In genomic region chr3:57516146-57516545, GRCm38 (mm10) we compare ENCODE assay signal across 17 mouse cellular contexts. TPM values are rescaled to one million over a fixed set of nuclear protein-coding genes. Genes with fewer than 3 reads are reported as not detected.
A peak's percentile ranks its signal among the peaks of the same experiment; 100 is the strongest.
DNase-seq lines count a peak whose midpoint lies in the region; ATAC-seq and TF ChIP-seq lines count a peak whose summit lies in the region.
"Had no signal": no experiment of that assay in that cellular context is flagged by ENCODE, and none has a peak within 500 bp of the region (broad histone marks: within the 10 kb centered on the region; RNA-seq: fewer than 3 reads in every experiment).

No protein-coding gene starts in this region.

- intact Hi-C loops in gastrocnemius, adult 2 months (cut with DNase I) = no loop called here
- intact Hi-C loops in gastrocnemius, postnatal 36 days (cut with DNase I) = no loop called here

- peaks cover 11% of the 10 kb centered on the region for H3K4me1 ChIP-seq in kidney, adult 2 months (ENCODE audit: control insufficient read depth, insufficient read depth, low read length)
- H3K4me1 ChIP-seq in stomach, embryonic 16.5 days (ENCODE audit: control insufficient read depth, insufficient read depth, low read length) = no peaks in the 10 kb centered on the region
- no peaks in the 10 kb centered on the region for H3K4me1 ChIP-seq in stomach, postnatal 0 days (replicated peaks; ENCODE audit: control insufficient read depth, insufficient read depth)
- H3K4me1 ChIP-seq: forebrain, embryonic 12.5 days; midbrain, embryonic 13.5 days had no signal

- no peak overlapping the region for H3K9ac ChIP-seq in stomach, embryonic 16.5 days (ENCODE audit: low read length)
- H3K9ac ChIP-seq in stomach, postnatal 0 days (ENCODE audit: low read length) = no peak overlapping the region
- H3K9ac ChIP-seq: embryonic facial prominence, embryonic 15.5 days; forebrain, embryonic 12.5 days; liver, postnatal 0 days; midbrain, embryonic 13.5 days had no signal

- TF ChIP-seq CTCF in gastrocnemius, adult 2 months (IDR thresholded peaks at IDR 0.05) = no peak
- TF ChIP-seq CTCF in kidney, adult 2 months (conservative IDR thresholded peaks at IDR 0.05; ENCODE audit: insufficient read depth, insufficient read length, low read depth, low read length) = no peak
- no peak for TF ChIP-seq CTCF in stomach, postnatal 0 days (IDR thresholded peaks at IDR 0.05; ENCODE audit: low read depth)

- H3K9me3 ChIP-seq in stomach, embryonic 16.5 days (replicated peaks; ENCODE audit: control insufficient read depth, low read length) = no peaks in the 10 kb centered on the region
- H3K9me3 ChIP-seq in stomach, postnatal 0 days (ENCODE audit: control insufficient read depth, low read length) = no peaks in the 10 kb centered on the region
- H3K9me3 ChIP-seq: embryonic facial prominence, embryonic 15.5 days; forebrain, embryonic 12.5 days; midbrain, embryonic 13.5 days had no signal

- peak overlapping the region; percentile 20; the same call in 1 of the 2 replicates for H3K27ac ChIP-seq in gastrocnemius, adult 2 months
- H3K27ac ChIP-seq in kidney, adult 2 months (ENCODE audit: insufficient read depth, low read depth, low read length) = no peak overlapping the region
- no peak overlapping the region for H3K27ac ChIP-seq in stomach, embryonic 16.5 days (ENCODE audit: low read length)
- no peak overlapping the region for H3K27ac ChIP-seq in stomach, postnatal 0 days (replicated peaks)
- H3K27ac ChIP-seq: embryonic facial prominence, embryonic 15.5 days; forebrain, embryonic 12.5 days; midbrain, embryonic 13.5 days had no signal

- DNase-seq in gastrocnemius, adult 2 months = no peak
- no peak for DNase-seq in gastrocnemius, postnatal 36 days
- peak; percentile 66 for DNase-seq in kidney, adult 2 months
- no peak for DNase-seq in kidney, adult 18-20 months
- no peak for DNase-seq in stomach, postnatal 0 days (ENCODE audit: low spot score)
- DNase-seq in yolk sac, embryonic 10.5 days (ENCODE audit: low spot score) = peak; percentile 6
- no peak for DNase-seq in ovary, postnatal 10 days (ENCODE audit: low spot score)
- DNase-seq: adrenal gland, postnatal 25 days; cerebellum, adult 9-10 months; left cerebral cortex, postnatal 4 days; liver, postnatal 0 days had no signal

- no peak overlapping the region for H3K4me2 ChIP-seq in stomach, embryonic 16.5 days (ENCODE audit: low read depth, low read length)
- H3K4me2 ChIP-seq in stomach, postnatal 0 days (replicated peaks; ENCODE audit: low read depth) = no peak overlapping the region
- H3K4me2 ChIP-seq: embryonic facial prominence, embryonic 15.5 days; forebrain, embryonic 12.5 days; midbrain, embryonic 13.5 days had no signal

- 48% methylated on average over 4 of the region's 4 CpGs for WGBS in kidney, adult 2 months
- 69% methylated on average over 4 of the region's 4 CpGs for WGBS in stomach, embryonic 16.5 days
- 74% methylated on average over 4 of the region's 4 CpGs for WGBS in stomach, postnatal 0 days

- ATAC-seq in stomach, embryonic 16.5 days (ENCODE audit: insufficient read depth, low FRiP score) = peak; percentile 44; the same call in 1 of the 2 replicates
- no peak for ATAC-seq in stomach, postnatal 0 days (ENCODE audit: low FRiP score, low TSS enrichment)
- ATAC-seq: hindbrain, embryonic 16.5 days; liver, postnatal 0 days; midbrain, embryonic 13.5 days had no signal

- H3K4me3 ChIP-seq in gastrocnemius, adult 2 months = no peak overlapping the region
- H3K4me3 ChIP-seq in kidney, adult 2 months (ENCODE audit: insufficient read depth, low read depth, low read length) = no peak overlapping the region
- no peak overlapping the region for H3K4me3 ChIP-seq in stomach, embryonic 16.5 days (replicated peaks; ENCODE audit: low read length)
- H3K4me3 ChIP-seq in stomach, postnatal 0 days (ENCODE audit: low read depth, low read length) = no peak overlapping the region
- H3K4me3 ChIP-seq: embryonic facial prominence, embryonic 15.5 days; forebrain, embryonic 12.5 days; midbrain, embryonic 13.5 days had no signal

- no peak for TF ChIP-seq EP300 in stomach, postnatal 0 days (optimal IDR thresholded peaks at IDR 0.05)

- H3K27me3 ChIP-seq in kidney, adult 2 months (replicated peaks; ENCODE audit: control insufficient read depth, insufficient read depth, low read length) = no peaks in the 10 kb centered on the region
- no peaks in the 10 kb centered on the region for H3K27me3 ChIP-seq in stomach, embryonic 16.5 days (ENCODE audit: control insufficient read depth, insufficient read depth, low read length)
- no peaks in the 10 kb centered on the region for H3K27me3 ChIP-seq in stomach, postnatal 0 days (ENCODE audit: control insufficient read depth, insufficient read depth, low read length)
- H3K27me3 ChIP-seq: embryonic facial prominence, embryonic 15.5 days; forebrain, embryonic 12.5 days; midbrain, embryonic 13.5 days had no signal

- H3K36me3 ChIP-seq in kidney, adult 2 months (ENCODE audit: control insufficient read depth, insufficient read depth, low read length) = no peaks in the 10 kb centered on the region
- no peaks in the 10 kb centered on the region for H3K36me3 ChIP-seq in stomach, embryonic 16.5 days (ENCODE audit: control insufficient read depth, insufficient read depth, low read length)
- no peaks in the 10 kb centered on the region for H3K36me3 ChIP-seq in stomach, postnatal 0 days (ENCODE audit: control insufficient read depth, insufficient read depth, low read length)
- H3K36me3 ChIP-seq: embryonic facial prominence, embryonic 15.5 days; forebrain, embryonic 12.5 days; midbrain, embryonic 13.5 days had no signal

- no peak for TF ChIP-seq POLR2A in kidney, adult 2 months (IDR thresholded peaks at IDR 0.05; ENCODE audit: low read depth, low read length)

RNA-seq across cellular contexts. Expression of gene Wwtr1, which starts 59.6 kb away (rescaled TPM):
- total RNA-seq in gastrocnemius, adult 2 months (2021) = 10 to 100 TPM; 22.4 to 31.7 TPM
- total RNA-seq in gastrocnemius, postnatal 36 days (2021) = 10 to 100 TPM; 22.9 to 25.2 TPM
- 29.6 and 31.2 TPM in 2 replicates for polyA plus RNA-seq in kidney, adult 2 months (2012; rRNA removed)
- 15.5 and 16.2 TPM in 2 replicates for polyA plus RNA-seq in stomach, embryonic 16.5 days (2015; fragmentation: Nextera tagmentation; extraction: Ambion mirVana)
- 20.7 and 21.0 TPM in 2 replicates for polyA plus RNA-seq in stomach, postnatal 0 days (2015; fragmentation: Nextera tagmentation; extraction: Ambion mirVana)
- total RNA-seq: granulocyte monocyte progenitor cell, adult 5-6 weeks had no signal

Comparison
In these comparisons a context has a peak if more than half of its experiments do, and no peak if none do; other contexts are left out.
1. DNase-seq: peak in kidney, adult 2 months (single experiment) and yolk sac, embryonic 10.5 days (single experiment); none in gastrocnemius, adult 2 months (single experiment), gastrocnemius, postnatal 36 days (0 of 2), kidney, adult 18-20 months (single experiment), stomach, postnatal 0 days (single experiment) and ovary, postnatal 10 days (single experiment).